Mouse (Mus musculus) left cerebral cortex, postnatal 10 days (tissue): ENCODE measurements at regions not wholly inside any gene's neighbourhood (a gene's known extent, or its start where the extent isn't known, plus 50 kb on each side); places are given as distances from the start of the nearest gene placed in this dataset.
"Not testable (repeated sequence)": the region's sequence is repeated elsewhere in the genome, so short reads cannot be mapped to it uniquely, and the experiment has no call there.

Experiments used
- DNase-seq, 2 experiments: peaks; one replicate each; pipeline ENCODE4 v3.0.0; 2021 to 2022; ENCODE audit warnings: low spot score in 2 of 2, mixed read lengths in 1 of 2; ENCODE audit errors: extremely low spot score in 1 of 2
- intact Hi-C: fragments of 180-260 bp; cut with DNase I; formaldehyde crosslinking; loops from one replicate; pipeline ENCODE4 v1.15.1; 2025

- intact Hi-C loops, result not testable (repeated sequence)
- peak in 1 of 2 experiments; percentile 40 for DNase-seq
These were observed 613.3 kb upstream of the Ywhaq start for GRCm38 (mm10) chr12:22030717-22031116.

GRCm38 (mm10) chr12:22030263-22030662 lies 612.8 kb upstream of the Ywhaq start:
- intact Hi-C loops, result not testable (repeated sequence)
- peak in 1 of 2 experiments; percentile 11 for DNase-seq
